Mouse (Mus musculus) urinary bladder, postnatal 36 days (tissue): ENCODE measurements around the gene Npy2r.

Experiments
- DNase-seq, 2 experiments: peaks; one replicate each; pipeline ENCODE4 v3.0.0; 2022; ENCODE audit warnings: low spot score in 2 of 2, mixed read lengths in 1 of 2

The Npy2r gene

GRCm38 (mm10) chr3:82547908-82548721 is at the start of gene Npy2r:
Gene Npy2r, minus strand, starts transcription at chr3:82548084.
- DNase-seq, result peak in 1 of 2 experiments; percentile 5

- no peak for DNase-seq
Measured at GRCm38 (mm10) chr3:82557786-82558185, 9.9 kb upstream of the Npy2r start.

- DNase-seq, result no peak
Measured at GRCm38 (mm10) chr3:82556311-82556828, 8.5 kb upstream of the Npy2r start.

GRCm38 (mm10) chr3:82549932-82550331 is 2.0 kb upstream of the Npy2r start:
- DNase-seq, result no peak

- no peak for DNase-seq
Measured at GRCm38 (mm10) chr3:82548753-82549152, 869 bp upstream of the Npy2r start.

- DNase-seq, result no peak
Measured at GRCm38 (mm10) chr3:82541449-82541848, 6.4 kb downstream of the Npy2r start.

- no peak for DNase-seq
Measured at GRCm38 (mm10) chr3:82539951-82540350, 7.9 kb downstream of the Npy2r start.

- DNase-seq, result no peak
Measured at GRCm38 (mm10) chr3:82524792-82525191, 23.1 kb downstream of the Npy2r start.

GRCm38 (mm10) chr3:82498006-82498405 is 49.9 kb downstream of the Npy2r start:
- DNase-seq, result no peak
